Mouse (Mus musculus) erythroblast, embryonic 14.5 days (primary cell): ENCODE measurements around the gene Sephs1. TPM values are rescaled to one million over a fixed set of nuclear protein-coding genes. Genes with fewer than 3 reads are reported as not detected.
"Not testable (repeated sequence)": the region's sequence is repeated elsewhere in the genome, so short reads cannot be mapped to it uniquely, and the experiment has no call there.

Source experiments
- H3K27me3 ChIP-seq: 2 replicates; pipeline ENCODE4 v1.6.1; 2012; ENCODE audit warnings: inconsistent platforms; ENCODE audit not compliant: control insufficient read depth
- H3K36me3 ChIP-seq: 2 replicates; pipeline ENCODE4 v1.6.1; 2012; ENCODE audit warnings: mild to moderate bottlenecking, inconsistent platforms; ENCODE audit not compliant: control insufficient read depth
- H3K4me1 ChIP-seq: 2 replicates; pipeline ENCODE4 v1.6.1; 2012; ENCODE audit warnings: inconsistent platforms; ENCODE audit not compliant: control insufficient read depth
- H3K4me3 ChIP-seq: replicated peaks from 2 replicates; pipeline ENCODE3; 2012; ENCODE audit warnings: moderate library complexity, mild to moderate bottlenecking, inconsistent platforms
- H3K9me3 ChIP-seq: 2 replicates; pipeline ENCODE4 v1.6.1; 2012; ENCODE audit warnings: low read length, inconsistent platforms, mixed read lengths; ENCODE audit not compliant: control insufficient read depth
- GATA1 ChIP-seq: IDR thresholded peaks from 2 replicates; pipeline ENCODE4 v1.6.1; 2012; ENCODE audit warnings: low read length, inconsistent platforms, mixed read lengths
- TAL1 ChIP-seq: IDR thresholded peaks from 3 replicates; pipeline ENCODE4 v1.6.1; 2012; ENCODE audit warnings: low read length, inconsistent platforms, mixed read lengths
- polyA plus RNA-seq: library from polyadenylated mRNA; stranded (reverse); fragments of >175 nt; gene quantifications from 2 replicates; pipeline ENCODE4 v1.2.3, GENCODE M21; 2012

Gene Sephs1
- polyA plus RNA-seq, 1 experiment: 0.81 TPM

DNA sequence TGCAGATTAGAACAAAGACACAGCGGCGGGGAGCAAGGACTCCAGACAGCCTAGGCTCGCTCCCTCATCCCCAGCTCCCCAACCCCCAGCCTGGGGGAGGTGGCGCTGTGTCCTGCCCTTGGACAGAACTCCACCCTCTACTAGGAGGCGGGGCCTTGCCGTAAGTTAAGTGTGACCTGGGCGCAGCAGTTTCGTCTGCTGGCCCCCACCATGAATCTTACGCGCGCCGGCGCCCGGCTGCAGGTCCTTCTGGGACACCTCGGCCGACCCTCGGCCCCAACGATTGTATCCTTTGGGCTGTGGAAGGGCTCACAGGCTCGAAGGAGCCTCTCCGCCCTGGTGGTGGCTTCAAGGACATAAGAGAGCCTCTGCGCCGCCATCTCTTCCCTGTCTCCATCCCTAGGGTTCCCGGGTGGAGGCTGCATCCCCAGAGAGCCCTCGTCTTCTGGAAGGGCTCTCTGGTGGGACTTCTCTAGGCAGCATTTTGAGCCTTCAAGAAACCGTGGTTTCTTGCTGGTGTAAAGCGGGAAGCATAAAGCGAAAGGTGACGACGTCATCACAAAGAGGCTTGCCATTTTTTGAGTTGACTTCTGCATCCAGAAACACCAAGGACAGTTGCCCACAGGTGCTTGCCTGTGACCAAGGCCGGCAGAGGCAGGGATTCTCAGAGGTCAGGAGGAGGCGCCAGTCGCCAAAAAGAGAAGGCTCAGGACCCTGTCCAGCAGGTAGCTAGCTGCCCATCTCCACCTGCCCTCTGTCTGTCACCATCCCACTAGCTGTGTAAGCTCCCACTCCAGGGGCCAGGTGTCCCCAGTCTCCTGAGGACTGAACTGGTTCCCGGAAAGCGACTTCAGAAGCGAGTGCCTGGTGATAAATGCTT lies 37.7 kb downstream of the Sephs1 start, which contains the start of gene Phyh:
TSS of gene Phyh (plus strand) at position 160 of the 880 bp plus-strand sequence.
- peaks cover 25% of the 10 kb centered on the region for H3K4me1 ChIP-seq
- no peaks in the 10 kb centered on the region for H3K9me3 ChIP-seq
- H3K27me3 ChIP-seq: no peaks in the 10 kb centered on the region
- TF ChIP-seq GATA1 (no peak), TAL1 (no peak)
- peak within 1 kb of the TSS; percentile 74 for H3K4me3 ChIP-seq
- H3K36me3 ChIP-seq: no peaks in the 10 kb centered on the region

DNA sequence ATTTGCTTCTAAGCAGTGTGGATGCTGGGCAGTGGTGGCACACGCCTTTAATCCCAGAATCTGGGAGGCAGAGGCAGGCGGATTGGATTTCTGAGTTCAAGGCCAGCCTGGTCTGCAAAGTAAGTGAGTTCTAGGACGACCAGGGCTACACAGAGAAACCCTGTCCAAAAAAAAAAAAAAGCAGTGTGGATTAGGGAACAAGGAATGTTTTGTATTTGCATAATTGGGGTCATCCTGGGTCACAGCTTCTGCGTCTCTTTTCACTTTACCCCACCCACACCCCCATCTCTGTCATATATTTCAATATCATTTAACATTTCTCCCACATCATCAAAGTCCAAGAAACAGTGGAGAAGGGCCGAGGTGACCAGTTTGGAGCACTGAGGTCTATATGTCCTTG lies 39.7 kb downstream of the Sephs1 start:
- peaks cover 2% of the 10 kb centered on the region; the same call in 1 of the 2 replicates for H3K36me3 ChIP-seq
- no peak overlapping the region for H3K4me3 ChIP-seq
- peaks cover 3% of the 10 kb centered on the region for H3K9me3 ChIP-seq
- H3K4me1 ChIP-seq: peaks cover 23% of the 10 kb centered on the region
- no peak for TF ChIP-seq TAL1
- no peak for TF ChIP-seq GATA1
- no peaks in the 10 kb centered on the region for H3K27me3 ChIP-seq

DNA sequence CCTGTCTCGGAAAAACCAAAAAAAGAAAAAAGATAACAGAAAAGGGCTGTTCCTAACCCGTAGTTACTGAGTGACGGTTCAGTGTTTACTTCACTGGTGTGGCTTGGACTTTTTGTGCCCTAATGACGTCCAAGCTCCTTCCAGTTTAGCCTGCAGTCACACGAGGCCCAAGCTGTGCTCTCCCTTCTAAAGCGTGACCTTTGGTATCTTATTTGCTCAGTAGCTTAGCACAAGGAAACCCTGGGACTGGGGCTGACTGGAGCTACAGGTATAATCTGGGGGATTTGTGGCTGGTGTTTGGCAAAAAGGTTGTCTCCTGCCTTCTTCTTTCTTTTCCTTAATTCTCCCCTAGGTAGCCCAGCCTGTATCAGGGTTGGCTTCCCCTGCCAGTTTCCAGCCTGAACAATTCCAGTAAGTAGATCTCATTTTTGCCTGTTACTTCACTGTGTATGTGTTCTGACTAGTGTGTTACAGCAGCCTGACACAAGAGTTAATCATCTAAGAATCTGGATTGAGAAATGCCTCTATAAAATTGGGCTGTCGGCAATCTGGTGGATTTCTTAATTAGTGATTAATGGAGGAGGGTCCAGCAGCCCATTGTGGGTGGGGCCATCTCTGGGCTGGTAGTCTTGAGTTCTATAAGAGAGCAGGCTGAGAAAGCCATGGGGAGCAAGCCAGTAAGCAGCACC lies 41.3 kb downstream of the Sephs1 start:
- H3K27me3 ChIP-seq: no peaks in the 10 kb centered on the region
- peaks cover 3% of the 10 kb centered on the region for H3K9me3 ChIP-seq
- TF ChIP-seq TAL1 (no peak), GATA1 (no peak)
- H3K4me3 ChIP-seq: no peak overlapping the region
- peaks cover 2% of the 10 kb centered on the region; the same call in 1 of the 2 replicates for H3K36me3 ChIP-seq
- peaks cover 18% of the 10 kb centered on the region for H3K4me1 ChIP-seq

DNA sequence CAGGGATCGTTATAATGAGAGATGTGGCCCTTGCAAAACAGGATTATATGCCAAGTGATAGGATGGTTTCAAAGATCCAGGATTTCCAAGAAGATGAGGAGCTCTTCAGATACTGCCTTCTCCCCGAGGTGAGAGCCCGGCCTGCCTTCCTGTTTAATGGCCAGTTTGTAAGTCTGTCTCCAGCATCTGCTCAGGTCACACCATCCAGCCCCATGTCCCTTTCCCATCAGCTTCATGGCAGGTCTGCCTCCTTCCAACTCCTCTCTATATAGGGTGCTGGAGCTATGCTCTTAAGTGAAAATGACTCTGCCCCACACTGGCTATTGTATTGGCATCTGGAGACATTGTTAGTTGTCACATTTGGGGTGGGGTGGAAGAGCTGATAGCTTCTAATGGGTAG lies 46.0 kb downstream of the Sephs1 start:
- no peak overlapping the region for H3K4me3 ChIP-seq
- TF ChIP-seq GATA1: no peak
- no peak for TF ChIP-seq TAL1
- H3K9me3 ChIP-seq: peaks cover 3% of the 10 kb centered on the region
- H3K36me3 ChIP-seq: peaks cover 6% of the 10 kb centered on the region; the same call in 1 of the 2 replicates
- H3K27me3 ChIP-seq: no peaks in the 10 kb centered on the region
- H3K4me1 ChIP-seq: no peaks in the 10 kb centered on the region

DNA sequence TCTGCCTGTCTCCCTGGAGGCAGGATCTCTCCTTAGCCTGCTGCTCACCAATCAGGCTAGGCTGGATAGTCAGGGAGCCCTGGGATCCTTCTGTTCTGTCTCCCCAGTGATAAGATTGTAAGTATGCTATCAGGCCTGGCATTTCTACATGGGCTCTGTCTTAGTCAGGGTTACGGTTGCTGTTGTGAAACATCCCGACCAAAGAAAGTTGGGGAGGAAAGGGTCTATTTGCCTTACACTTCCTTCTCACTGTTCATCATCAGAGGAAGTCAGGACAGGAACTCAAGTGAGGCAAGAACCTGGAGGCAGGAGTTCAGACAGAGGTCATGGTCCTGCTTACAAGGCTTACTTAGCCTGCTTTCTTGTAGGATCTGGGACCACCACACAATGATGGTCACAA lies 47.9 kb downstream of the Sephs1 start:
- H3K27me3 ChIP-seq: no peaks in the 10 kb centered on the region
- H3K9me3 ChIP-seq: peaks cover 3% of the 10 kb centered on the region
- TF ChIP-seq TAL1 (no peak), GATA1 (no peak)
- H3K4me1 ChIP-seq: no peaks in the 10 kb centered on the region
- peaks cover 6% of the 10 kb centered on the region; the same call in 1 of the 2 replicates for H3K36me3 ChIP-seq
- H3K4me3 ChIP-seq: no peak overlapping the region

DNA sequence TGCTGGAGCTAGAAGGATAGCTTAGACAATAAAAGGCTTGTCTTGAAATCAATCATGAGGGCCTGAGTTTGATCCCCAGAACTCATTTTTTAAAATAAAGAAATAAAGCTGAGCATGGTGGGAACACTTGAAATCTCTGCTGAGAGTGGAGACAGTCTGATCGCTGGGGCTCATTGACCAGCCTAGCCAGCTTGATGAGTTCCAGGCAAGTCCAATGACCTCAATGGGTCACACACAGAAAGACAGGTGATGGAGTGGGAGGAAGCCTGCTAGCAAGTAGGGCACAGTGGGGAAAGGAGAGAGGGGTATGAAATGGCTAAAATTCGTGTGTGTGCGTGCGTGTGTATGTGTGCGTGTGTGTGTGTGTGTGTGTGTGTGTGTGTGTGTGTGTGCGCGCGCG lies 53.2 kb downstream of the Sephs1 start:
- H3K36me3 ChIP-seq: peaks cover 10% of the 10 kb centered on the region; the same call in 1 of the 2 replicates
- TF ChIP-seq GATA1: no peak
- no peak for TF ChIP-seq TAL1

DNA sequence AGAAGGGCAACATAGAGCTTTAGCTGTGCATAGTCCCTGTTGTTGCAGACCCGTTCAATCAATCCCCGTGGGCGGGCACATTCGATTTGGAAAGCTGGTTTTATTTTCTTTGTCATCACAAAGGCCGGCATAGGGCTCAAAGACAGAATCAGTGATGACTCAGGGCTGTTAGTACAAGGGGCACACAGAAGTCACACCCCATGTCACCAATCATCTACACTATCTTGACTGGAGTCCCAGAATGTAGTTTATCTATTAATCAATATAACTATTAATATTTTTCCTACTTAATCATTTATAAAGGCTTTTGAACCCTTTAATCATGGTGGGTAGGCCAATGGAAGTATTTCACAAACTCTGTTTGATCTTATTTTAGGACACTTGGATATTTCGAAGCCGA lies 56.6 kb downstream of the Sephs1 start:
- H3K4me3 ChIP-seq: no peak overlapping the region
- TF ChIP-seq TAL1: no peak
- no peak for TF ChIP-seq GATA1
- peaks cover 7% of the 10 kb centered on the region; the same call in 1 of the 2 replicates for H3K36me3 ChIP-seq
- H3K9me3 ChIP-seq: 0 out of 2 replicates have a peak, but pooled peaks cover 5% of the 10 kb centered on the region
- H3K27me3 ChIP-seq: no peaks in the 10 kb centered on the region
- no peaks in the 10 kb centered on the region for H3K4me1 ChIP-seq

More for the DNA sequence above, 53.2 kb downstream of the Sephs1 start:
- H3K27me3 ChIP-seq: no peaks in the 10 kb centered on the region
- 0 out of 2 replicates have a peak, but pooled peaks cover 2% of the 10 kb centered on the region for H3K9me3 ChIP-seq
- H3K4me1 ChIP-seq: no peaks in the 10 kb centered on the region
- H3K4me3 ChIP-seq: no peak overlapping the region

DNA sequence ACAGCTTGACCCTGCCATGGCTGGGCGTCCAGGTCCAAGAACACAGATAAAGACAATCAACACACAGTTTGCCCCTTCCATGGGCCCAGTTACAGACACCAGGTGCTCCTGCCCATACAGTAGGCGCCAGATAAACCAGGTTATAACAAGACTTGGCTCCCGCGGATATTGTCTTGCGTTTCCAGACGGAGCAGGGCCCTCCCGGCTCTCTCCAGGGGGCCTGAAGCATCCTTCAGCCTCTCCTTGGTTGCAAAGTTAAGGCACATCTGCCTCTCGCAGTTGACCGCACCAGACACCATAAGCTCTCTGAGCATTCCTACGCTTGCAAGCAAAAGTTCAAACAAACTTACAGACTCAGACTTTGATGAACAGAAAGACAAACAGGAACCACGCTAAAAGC lies 59.5 kb downstream of the Sephs1 start:
- no peaks in the 10 kb centered on the region for H3K27me3 ChIP-seq
- TF ChIP-seq TAL1 (no peak), GATA1 (no peak)
- H3K4me3 ChIP-seq: no peak overlapping the region
- H3K9me3 ChIP-seq: peaks cover 14% of the 10 kb centered on the region
- peaks cover 7% of the 10 kb centered on the region; the same call in 1 of the 2 replicates for H3K36me3 ChIP-seq
- H3K4me1 ChIP-seq: no peaks in the 10 kb centered on the region

DNA sequence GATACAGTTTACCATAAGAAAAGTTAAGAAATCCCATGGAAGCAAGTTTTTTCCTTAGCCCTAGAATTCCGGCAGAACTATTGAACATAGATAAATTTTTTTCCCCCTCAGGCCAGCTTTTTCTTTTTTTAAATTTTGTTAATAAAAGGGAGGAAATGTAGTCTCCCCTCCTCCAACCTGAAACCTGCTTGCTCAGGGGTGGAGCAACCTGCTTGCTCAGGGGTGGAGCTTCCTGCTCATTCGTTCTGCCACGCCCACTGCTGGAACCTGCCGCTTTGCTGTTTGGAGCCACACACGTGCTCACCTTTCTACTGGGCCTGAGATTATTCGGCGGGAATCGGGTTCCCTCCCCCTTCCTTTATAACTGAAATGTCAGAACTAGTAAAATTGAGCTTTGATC lies 68.3 kb downstream of the Sephs1 start:
- H3K27me3 ChIP-seq, H3K9me3 ChIP-seq, H3K4me1 ChIP-seq, H3K36me3 ChIP-seq, H3K4me3 ChIP-seq: not testable (repeated sequence)
